Mouse (Mus musculus): ENCODE measurements at regions not wholly inside any gene's neighbourhood (a gene's known extent, or its start where the extent isn't known, plus 50 kb on each side); places are given as distances from the start of the nearest gene placed in this dataset.

GRCm38 (mm10) chrX:11800400-11800941 lies 359.7 kb downstream of the Bcor start:
- no peak for DNase-seq (ENCODE audit: extremely low read depth, low read depth, low spot score)
- no peak overlapping the region for H3K4me3 ChIP-seq (ENCODE audit: insufficient read depth, low read depth, low read length)
- no peak for TF ChIP-seq CTCF (IDR thresholded peaks at IDR 0.05; ENCODE audit: low read depth, low read length)
- TF ChIP-seq POLR2A (IDR thresholded peaks at IDR 0.05; ENCODE audit: extremely low read depth, insufficient read depth, low read length) = no peak

GRCm38 (mm10) chrX:11801208-11801607 lies 358.9 kb downstream of the Bcor start:
- no peak for DNase-seq (ENCODE audit: extremely low read depth, low read depth, low spot score)

More at GRCm38 (mm10) chrX:11800400-11800941, 359.7 kb downstream of the Bcor start:
- no peak overlapping the region for H3K27ac ChIP-seq (replicated peaks; ENCODE audit: insufficient read depth, low read depth, low read length)
- H3K27me3 ChIP-seq (ENCODE audit: control insufficient read depth, insufficient read depth, low read length) = no peaks in the 10 kb centered on the region
- H3K36me3 ChIP-seq (ENCODE audit: control insufficient read depth, insufficient read depth, low read length) = no peaks in the 10 kb centered on the region
- H3K79me2 ChIP-seq (ENCODE audit: control insufficient read depth, insufficient read depth, low read length) = no peaks in the 10 kb centered on the region
- WGBS = 84% methylated on average over 16 of the region's 16 CpGs
- no peaks in the 10 kb centered on the region for H3K4me1 ChIP-seq (ENCODE audit: control insufficient read depth, insufficient read depth, low read length)
- no peak overlapping the region for H3K9ac ChIP-seq (ENCODE audit: low read depth, low read length)

GRCm38 (mm10) chrX:11801621-11802020 lies 358.5 kb downstream of the Bcor start:
- no peaks in the 10 kb centered on the region for H3K79me2 ChIP-seq (ENCODE audit: control insufficient read depth, insufficient read depth, low read length)
- no peak overlapping the region for H3K4me3 ChIP-seq (ENCODE audit: insufficient read depth, low read depth, low read length)
- H3K27ac ChIP-seq (replicated peaks; ENCODE audit: insufficient read depth, low read depth, low read length) = no peak overlapping the region
- no peaks in the 10 kb centered on the region for H3K36me3 ChIP-seq (ENCODE audit: control insufficient read depth, insufficient read depth, low read length)
- WGBS = 68% methylated on average over 12 of the region's 12 CpGs
- no peak overlapping the region for H3K9ac ChIP-seq (ENCODE audit: low read depth, low read length)
- no peaks in the 10 kb centered on the region for H3K27me3 ChIP-seq (ENCODE audit: control insufficient read depth, insufficient read depth, low read length)
- DNase-seq (ENCODE audit: extremely low read depth, low read depth, low spot score) = no peak
- no peaks in the 10 kb centered on the region for H3K4me1 ChIP-seq (ENCODE audit: control insufficient read depth, insufficient read depth, low read length)
- no peak for TF ChIP-seq POLR2A (IDR thresholded peaks at IDR 0.05; ENCODE audit: extremely low read depth, insufficient read depth, low read length)
- TF ChIP-seq CTCF (IDR thresholded peaks at IDR 0.05; ENCODE audit: low read depth, low read length) = no peak

More at GRCm38 (mm10) chrX:11801208-11801607, 358.9 kb downstream of the Bcor start:
- no peak overlapping the region for H3K27ac ChIP-seq (replicated peaks; ENCODE audit: insufficient read depth, low read depth, low read length)
- H3K27me3 ChIP-seq (ENCODE audit: control insufficient read depth, insufficient read depth, low read length) = no peaks in the 10 kb centered on the region
- H3K79me2 ChIP-seq (ENCODE audit: control insufficient read depth, insufficient read depth, low read length) = no peaks in the 10 kb centered on the region
- H3K9ac ChIP-seq (ENCODE audit: low read depth, low read length) = no peak overlapping the region
- no peaks in the 10 kb centered on the region for H3K36me3 ChIP-seq (ENCODE audit: control insufficient read depth, insufficient read depth, low read length)
- H3K4me1 ChIP-seq (ENCODE audit: control insufficient read depth, insufficient read depth, low read length) = no peaks in the 10 kb centered on the region
- no peak overlapping the region for H3K4me3 ChIP-seq (ENCODE audit: insufficient read depth, low read depth, low read length)
- TF ChIP-seq POLR2A (IDR thresholded peaks at IDR 0.05; ENCODE audit: extremely low read depth, insufficient read depth, low read length) (no peak), CTCF (IDR thresholded peaks at IDR 0.05; ENCODE audit: low read depth, low read length) (peak; percentile 47)
- WGBS = 58% methylated on average over 3 of the region's 3 CpGs

- 47% methylated on average over 8 of the region's 8 CpGs for WGBS
- Histone ChIP-seq H3K27ac (replicated peaks; ENCODE audit: insufficient read depth, low read depth, low read length) (no peak overlapping the region), H3K4me1 (ENCODE audit: control insufficient read depth, insufficient read depth, low read length) (no peaks in the 10 kb centered on the region), H3K4me3 (ENCODE audit: insufficient read depth, low read depth, low read length) (no peak overlapping the region), H3K36me3 (ENCODE audit: control insufficient read depth, insufficient read depth, low read length) (no peaks in the 10 kb centered on the region), H3K27me3 (ENCODE audit: control insufficient read depth, insufficient read depth, low read length) (no peaks in the 10 kb centered on the region), H3K79me2 (ENCODE audit: control insufficient read depth, insufficient read depth, low read length) (no peaks in the 10 kb centered on the region), H3K9ac (ENCODE audit: low read depth, low read length) (no peak overlapping the region)
- TF ChIP-seq CTCF (IDR thresholded peaks at IDR 0.05; ENCODE audit: low read depth, low read length) = no peak
- TF ChIP-seq POLR2A (IDR thresholded peaks at IDR 0.05; ENCODE audit: extremely low read depth, insufficient read depth, low read length) = no peak
- DNase-seq (ENCODE audit: extremely low read depth, low read depth, low spot score) = no peak
Observed at GRCm38 (mm10) chrX:11802074-11802899, 357.9 kb downstream of the Bcor start.

- H3K4me3 ChIP-seq (ENCODE audit: insufficient read depth, low read depth, low read length) = no peak overlapping the region
- no peak overlapping the region for H3K27ac ChIP-seq (replicated peaks; ENCODE audit: insufficient read depth, low read depth, low read length)
- no peaks in the 10 kb centered on the region for H3K36me3 ChIP-seq (ENCODE audit: control insufficient read depth, insufficient read depth, low read length)
- no peak overlapping the region for H3K9ac ChIP-seq (ENCODE audit: low read depth, low read length)
- no peaks in the 10 kb centered on the region for H3K79me2 ChIP-seq (ENCODE audit: control insufficient read depth, insufficient read depth, low read length)
- no peak for DNase-seq (ENCODE audit: extremely low read depth, low read depth, low spot score)
- WGBS = 65% methylated on average over 9 of the region's 9 CpGs
- H3K4me1 ChIP-seq (ENCODE audit: control insufficient read depth, insufficient read depth, low read length) = no peaks in the 10 kb centered on the region
- TF ChIP-seq CTCF (IDR thresholded peaks at IDR 0.05; ENCODE audit: low read depth, low read length) = no peak
- TF ChIP-seq POLR2A (IDR thresholded peaks at IDR 0.05; ENCODE audit: extremely low read depth, insufficient read depth, low read length) = no peak
- no peaks in the 10 kb centered on the region for H3K27me3 ChIP-seq (ENCODE audit: control insufficient read depth, insufficient read depth, low read length)
Observed at GRCm38 (mm10) chrX:11803239-11803638, 356.9 kb downstream of the Bcor start.

- TF ChIP-seq POLR2A (IDR thresholded peaks at IDR 0.05; ENCODE audit: extremely low read depth, insufficient read depth, low read length) (no peak), CTCF (IDR thresholded peaks at IDR 0.05; ENCODE audit: low read depth, low read length) (no peak)
- peak overlapping the region; percentile 54; the same call in 1 of the 2 replicates for H3K9ac ChIP-seq (ENCODE audit: low read depth, low read length)
- no peak overlapping the region for H3K27ac ChIP-seq (replicated peaks; ENCODE audit: insufficient read depth, low read depth, low read length)
- H3K4me3 ChIP-seq (ENCODE audit: insufficient read depth, low read depth, low read length) = peak overlapping the region; percentile 57; the same call in 1 of the 2 replicates
- H3K36me3 ChIP-seq (ENCODE audit: control insufficient read depth, insufficient read depth, low read length) = no peaks in the 10 kb centered on the region
- H3K79me2 ChIP-seq (ENCODE audit: control insufficient read depth, insufficient read depth, low read length) = no peaks in the 10 kb centered on the region
- no peaks in the 10 kb centered on the region for H3K4me1 ChIP-seq (ENCODE audit: control insufficient read depth, insufficient read depth, low read length)
- DNase-seq (ENCODE audit: extremely low read depth, low read depth, low spot score) = no peak
- 18% methylated on average over 15 of the region's 22 CpGs for WGBS
- H3K27me3 ChIP-seq (ENCODE audit: control insufficient read depth, insufficient read depth, low read length) = no peaks in the 10 kb centered on the region
Observed at GRCm38 (mm10) chrX:11806896-11807252, 353.3 kb downstream of the Bcor start.
